Mouse (Mus musculus) adrenal gland, postnatal 14 days (tissue): ENCODE data around the gene Dhrs2. TPM values are rescaled to one million over a fixed set of nuclear protein-coding genes. Genes with fewer than 3 reads are reported as not detected.

Experiments used
- DNase-seq: peaks from one replicate; pipeline ENCODE4 v3.0.0; 2021; ENCODE audit warnings: mixed read lengths
- total RNA-seq: library from RNA; stranded (reverse); gene quantifications from 2 replicates; pipeline ENCODE4 v1.2.3, GENCODE M21; 2021

The Dhrs2 gene
- total RNA-seq, 1 experiment from 2014 or later, result not detected

DNA sequence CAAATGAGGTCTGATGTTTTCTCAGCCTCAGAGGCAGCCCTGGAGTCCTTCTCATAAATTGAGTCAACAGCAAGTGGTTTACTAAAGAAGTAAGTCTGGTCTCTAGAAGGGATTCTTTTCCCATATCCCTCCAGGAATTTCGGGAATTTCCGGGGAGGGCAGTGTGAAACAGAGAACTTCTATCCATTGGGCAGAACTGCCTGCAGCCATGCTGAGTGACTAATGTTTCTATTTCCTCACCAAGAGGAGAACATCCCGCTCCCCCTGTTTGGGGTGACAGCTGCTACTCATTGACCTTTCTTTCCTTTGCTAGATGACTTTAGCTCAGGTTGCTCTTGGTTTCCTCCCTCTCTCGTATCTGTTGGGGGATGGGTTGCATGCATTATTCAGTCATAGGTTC, 31.8 kb downstream of the Dhrs2 start:
- no peak for DNase-seq

DNA sequence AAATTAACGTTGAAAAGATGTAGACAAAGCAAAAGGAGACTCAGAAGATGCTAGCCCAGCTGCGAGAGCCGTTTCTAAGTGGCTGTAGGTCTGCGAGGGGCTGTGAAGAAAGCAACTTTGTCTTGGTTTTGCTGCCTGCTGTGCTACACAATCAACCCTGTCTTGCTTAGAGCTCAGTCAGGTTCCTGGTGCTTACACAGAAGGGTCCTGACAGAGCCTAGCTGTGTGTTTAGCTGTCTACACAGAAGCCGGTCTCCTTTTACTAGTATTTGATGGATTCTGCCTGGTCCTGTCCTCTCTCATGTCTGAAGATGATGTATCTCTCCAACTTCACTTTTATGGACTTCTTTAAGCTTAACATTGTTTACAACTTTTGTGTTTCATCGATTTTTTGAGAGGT, 33.6 kb downstream of the Dhrs2 start:
- no peak for DNase-seq

DNA sequence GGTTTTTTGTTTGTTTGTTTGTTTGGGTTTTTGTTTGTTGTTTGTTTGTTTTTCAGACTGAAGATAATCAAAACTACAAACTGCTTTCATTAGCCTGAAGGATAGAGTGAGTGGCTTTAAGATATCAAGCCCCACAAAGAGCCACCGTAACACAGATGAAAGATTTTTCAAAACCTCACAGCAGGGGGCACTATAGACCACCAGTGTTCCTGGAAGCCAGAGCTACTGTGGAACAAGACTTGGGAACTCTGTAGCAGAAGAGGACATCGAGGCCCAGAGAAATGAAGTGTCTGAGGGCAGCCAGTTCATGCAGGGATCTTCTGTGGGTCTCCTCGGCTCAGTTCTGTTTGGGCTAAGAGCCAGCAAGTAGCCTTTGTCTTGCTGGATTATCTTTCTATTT, 49.4 kb downstream of the Dhrs2 start:
- DNase-seq, result peak; percentile 68

DNA sequence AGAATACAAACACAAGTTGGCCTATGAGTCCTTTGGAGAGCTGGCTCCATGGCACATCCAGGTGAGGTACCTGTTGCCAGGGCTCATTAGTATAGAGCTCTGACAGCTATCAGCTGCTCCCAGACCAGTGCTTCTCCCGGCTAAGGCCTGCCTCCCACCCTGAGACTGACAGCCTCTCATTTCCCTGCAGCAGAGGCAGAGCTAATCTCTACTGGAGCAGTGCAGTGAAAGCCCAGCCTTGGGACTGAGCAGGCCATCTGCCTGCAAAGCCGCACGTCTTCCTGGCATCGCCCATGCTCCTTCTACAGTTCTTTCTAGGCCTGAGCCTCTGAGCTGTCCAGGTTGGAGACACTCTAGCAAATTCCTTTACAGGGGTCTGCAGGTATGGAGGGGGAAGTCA, 51.2 kb downstream of the Dhrs2 start:
- DNase-seq, result no peak

DNA sequence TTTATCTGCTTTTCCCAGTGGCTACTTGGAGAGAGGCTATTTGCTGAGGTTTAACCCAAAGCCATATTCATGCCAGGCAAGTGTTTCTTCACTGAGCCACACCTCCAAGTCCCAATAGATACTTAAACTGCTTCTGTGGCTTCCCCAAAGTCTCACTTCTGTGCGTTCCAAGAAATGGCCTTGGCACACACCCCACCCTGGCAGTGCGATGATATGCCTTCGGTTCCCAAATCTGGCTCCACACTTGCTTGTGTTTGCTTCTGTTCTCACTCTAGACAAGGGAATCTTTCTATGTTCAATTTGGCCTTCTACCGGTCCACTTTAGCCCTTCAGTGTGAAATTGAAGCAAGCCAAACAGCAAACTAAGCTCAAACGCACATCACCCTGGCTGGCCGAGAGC, 53.0 kb downstream of the Dhrs2 start:
- DNase-seq, result peak; percentile 21

DNA sequence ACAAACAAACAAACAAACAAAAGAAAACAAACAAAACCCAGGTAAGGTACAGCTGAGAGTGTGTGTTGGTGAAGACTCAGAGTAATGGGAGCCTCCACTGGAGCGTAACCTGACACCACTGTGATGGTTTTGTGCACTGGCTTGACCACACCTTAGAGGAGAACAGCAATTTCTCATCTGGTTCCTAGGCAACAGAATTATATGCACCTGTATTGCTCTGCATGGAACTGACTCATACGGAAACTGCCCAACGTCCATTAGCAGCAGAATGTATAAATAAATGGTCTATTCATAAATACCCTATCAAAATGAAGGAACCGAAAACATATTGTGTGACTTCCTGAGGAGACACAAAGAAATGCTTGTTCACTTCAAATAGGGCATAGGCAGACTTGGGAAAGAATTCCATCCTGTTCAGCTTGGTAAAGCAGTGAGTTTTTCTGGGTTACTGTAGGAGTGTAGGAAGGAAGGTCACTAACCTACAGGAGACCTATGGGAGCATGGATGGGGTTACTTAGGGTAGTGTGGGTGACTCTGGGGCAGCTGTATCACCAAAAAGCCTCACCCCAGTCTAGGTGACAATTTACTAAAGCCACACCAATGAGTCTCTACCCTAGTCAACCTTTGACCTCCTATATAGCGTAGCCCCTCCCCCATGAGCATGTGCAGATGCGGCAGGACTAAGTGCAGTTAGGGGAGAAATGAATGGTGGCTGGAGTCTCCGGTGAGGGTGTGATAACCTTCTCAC, 57.7 kb downstream of the Dhrs2 start:
- no peak for DNase-seq

Other genes starting within 250 kb of the Dhrs2 start
- gene Gm17428, start 245.1 kb upstream of the Dhrs2 start, total RNA-seq, result not detected in 2 replicates
- 0.11 TPM in 1 of 2 replicates, not detected in the other for gene Myh7, start 227.4 kb upstream of the Dhrs2 start, total RNA-seq
- gene Ngdn, start 206.6 kb upstream of the Dhrs2 start, total RNA-seq, result 34.5 and 39.2 TPM in 2 replicates
- gene Zfhx2, start 129.7 kb upstream of the Dhrs2 start, total RNA-seq, result 7.3 and 9.8 TPM in 2 replicates
- gene Thtpa, start 127.2 kb upstream of the Dhrs2 start, total RNA-seq, result 11.3 and 15.8 TPM in 2 replicates
- gene Ap1g2, start 115.4 kb upstream of the Dhrs2 start, total RNA-seq, result 26.6 and 36.1 TPM in 2 replicates
- gene Jph4, start 105.1 kb upstream of the Dhrs2 start, total RNA-seq, result 3.3 and 5.9 TPM in 2 replicates